33 mouse cellular contexts compared by ENCODE assay signal in genomic region chr3:153844030-153844429, GRCm38 (mm10). TPM values are rescaled to one million over a fixed set of nuclear protein-coding genes. Genes with fewer than 3 reads are reported as not detected.
"Had no signal": no experiment of that assay in that cellular context is flagged by ENCODE, and none has a peak within 500 bp of the region (broad histone marks: within the 10 kb centered on the region; RNA-seq: fewer than 3 reads in every experiment).

TSS of gene Asb17 (plus strand) at chr3:153844209.

- H3K27ac ChIP-seq: heart, embryonic 10.5 days; hindbrain, embryonic 13.5 days; hindbrain, embryonic 15.5 days; hindbrain, postnatal 0 days; kidney, embryonic 15.5 days; kidney, postnatal 0 days; left cerebral cortex, adult 2 months; limb, embryonic 13.5 days; limb, embryonic 15.5 days had no signal

- H3K27me3 ChIP-seq: hindbrain, embryonic 13.5 days; hindbrain, embryonic 15.5 days; kidney, embryonic 15.5 days; limb, embryonic 13.5 days; limb, embryonic 15.5 days had no signal

- H3K4me2 ChIP-seq: heart, embryonic 12.5 days; hindbrain, embryonic 13.5 days; hindbrain, embryonic 15.5 days; kidney, embryonic 15.5 days; limb, embryonic 13.5 days; limb, embryonic 15.5 days had no signal

- ATAC-seq: forebrain, postnatal 0 days; hindbrain, postnatal 0 days; intestine, embryonic 16.5 days had no signal

- H3K9ac ChIP-seq: forebrain, postnatal 0 days; heart, embryonic 12.5 days; hindbrain, embryonic 13.5 days; hindbrain, embryonic 15.5 days; kidney, embryonic 15.5 days; limb, embryonic 13.5 days; limb, embryonic 15.5 days had no signal

- DNase-seq: forebrain, postnatal 0 days; gastrocnemius, postnatal 14 days; gastrocnemius, postnatal 36 days; heart, adult 18-20 months; heart, postnatal 10 days; heart, postnatal 36 days; kidney, adult 11 months; kidney, adult 2 months; kidney, adult 9 months; kidney, postnatal 14 days; kidney, postnatal 36 days; layer of hippocampus, adult 9-11 months; left cerebral cortex, postnatal 4 days had no signal

- H3K36me3 ChIP-seq: heart, embryonic 10.5 days; heart, embryonic 12.5 days; hindbrain, embryonic 13.5 days; hindbrain, embryonic 15.5 days; kidney, embryonic 15.5 days; limb, embryonic 13.5 days; limb, embryonic 15.5 days had no signal

- H3K4me3 ChIP-seq: heart, embryonic 10.5 days; heart, embryonic 12.5 days; hindbrain, embryonic 13.5 days; hindbrain, embryonic 15.5 days; kidney, embryonic 15.5 days; left cerebral cortex, adult 2 months; limb, embryonic 13.5 days; limb, embryonic 15.5 days had no signal

- H3K9me3 ChIP-seq: heart, embryonic 10.5 days; heart, embryonic 12.5 days; hindbrain, embryonic 13.5 days; hindbrain, embryonic 15.5 days; kidney, embryonic 15.5 days; limb, embryonic 13.5 days; limb, embryonic 15.5 days had no signal

- H3K4me1 ChIP-seq: hindbrain, embryonic 13.5 days; hindbrain, embryonic 15.5 days; kidney, embryonic 15.5 days; limb, embryonic 13.5 days; limb, embryonic 15.5 days had no signal

RNA-seq across cellular contexts. Expression of gene Asb17, which starts in this region (rescaled TPM):
- total RNA-seq: forebrain, postnatal 0 days; gastrocnemius, adult 18-20 months; gastrocnemius, postnatal 14 days; gastrocnemius, postnatal 36 days; heart, adult 18-20 months; heart, adult 8-10 months; heart, postnatal 10 days; heart, postnatal 36 days; hematopoietic stem cell, adult 5-6 weeks; hindbrain, postnatal 0 days; layer of hippocampus, adult 18-20 months; layer of hippocampus, adult 8-10 months; layer of hippocampus, postnatal 14 days; left cerebral cortex, adult 2 months; left cerebral cortex, postnatal 14 days; left cerebral cortex, postnatal 4 days had no signal
- polyA plus RNA-seq: forebrain, postnatal 0 days; hindbrain, postnatal 0 days; intestine, embryonic 14.5 days; kidney, postnatal 0 days; large intestine, adult 2 months had no signal
